Mouse (Mus musculus) forebrain, postnatal 0 days (tissue): Measurements from ENCODE around the gene Pigyl. TPM values are rescaled to one million over a fixed set of nuclear protein-coding genes. Genes with fewer than 3 reads are reported as not detected.

Experiments
- ATAC-seq: fragments of 200-750 bp; cut with Nextera tagmentation; 2 replicates; pipeline ENCODE4 v1.8.0; 2017; ENCODE audit warnings: mild to moderate bottlenecking, moderate library complexity
- DNase-seq: peaks from one replicate; pipeline ENCODE4 v3.0.0-alpha.2; 2015
- H3K27ac ChIP-seq: fragments of 300-500 bp; sonication (generic); 2 replicates; pipeline ENCODE4 v1.5.1; 2014; ENCODE audit warnings: low read depth, mild to moderate bottlenecking, antibody characterized with exemption, low read length, moderate library complexity, mixed read lengths
- H3K27me3 ChIP-seq: fragments of 300-500 bp; sonication (generic); 2 replicates; pipeline ENCODE4 v1.6.1; 2014; ENCODE audit warnings: mild to moderate bottlenecking, low read length, mixed read lengths; ENCODE audit not compliant: insufficient read depth
- H3K36me3 ChIP-seq: fragments of 300-500 bp; sonication (generic); 2 replicates; pipeline ENCODE4 v1.6.1; 2014; ENCODE audit warnings: mild to moderate bottlenecking, moderate library complexity; ENCODE audit not compliant: insufficient read depth
- H3K4me1 ChIP-seq: fragments of 300-500 bp; sonication (generic); 2 replicates; pipeline ENCODE4 v1.6.1; 2014; ENCODE audit warnings: antibody characterized with exemption; ENCODE audit not compliant: insufficient read depth
- H3K4me2 ChIP-seq: fragments of 300-500 bp; sonication (generic); 2 replicates; pipeline ENCODE4 v1.6.1; 2014; ENCODE audit warnings: low read depth, mild to moderate bottlenecking, moderate library complexity
- H3K4me3 ChIP-seq: fragments of 300-500 bp; sonication (generic); 2 replicates; pipeline ENCODE4 v1.5.1; 2014; ENCODE audit warnings: low read depth, low read length, mixed read lengths
- H3K9ac ChIP-seq: fragments of 300-500 bp; sonication (generic); 2 replicates; pipeline ENCODE4 v1.6.1; 2014; ENCODE audit warnings: mild to moderate bottlenecking
- H3K9me3 ChIP-seq: fragments of 300-500 bp; sonication (generic); 2 replicates; pipeline ENCODE4 v1.6.1; 2016; ENCODE audit warnings: low read length
- CTCF ChIP-seq: sonication (generic); IDR thresholded peaks from 2 replicates; pipeline ENCODE4 v1.5.1; 2016; ENCODE audit warnings: antibody characterized with exemption, control low read depth, low read depth
- WGBS: fragments of 180-500 bp; shearing (Covaris S2); extraction: QIAGEN DNeasy Blood & Tissue Kit; methylation state at CpG from one replicate; pipeline ENCODE4 v1.1.7; 2014; 5-methylcytosine and 5-hydroxymethylcytosine counted together
- polyA plus RNA-seq: library from polyadenylated mRNA; unstranded; fragments of >200 nt; fragmentation: Nextera tagmentation; extraction: Ambion mirVana; gene quantifications from 2 replicates; pipeline ENCODE4 v1.2.1, GENCODE M21; 2015
- total RNA-seq: library from RNA; depleted of rRNA; stranded (reverse); fragments of >200 nt; gene quantifications from 2 replicates; pipeline ENCODE4 v1.2.3, GENCODE M21; 2014

Pigyl gene
- total and polyA plus RNA-seq, 2 experiments from 2014 or later: 27.8 to 112 TPM

DNA sequence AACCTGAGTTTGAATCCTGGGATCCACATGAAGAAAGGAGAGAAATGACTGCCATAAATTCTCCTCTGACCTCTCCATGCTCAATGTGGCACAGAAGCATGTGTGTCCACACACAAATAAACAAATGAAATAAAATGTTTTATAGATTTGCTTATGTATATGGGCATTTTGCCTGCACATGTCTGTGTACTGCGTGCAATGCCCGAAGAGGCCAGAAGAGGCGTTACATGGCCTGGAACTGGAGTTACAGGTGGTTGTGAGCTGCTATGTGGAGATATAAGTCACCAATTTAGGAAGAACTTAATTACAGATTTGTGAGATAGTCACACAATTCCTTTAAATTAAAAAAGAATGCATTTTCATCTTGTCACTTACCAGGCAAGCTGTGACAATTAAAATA, 2.8 kb upstream of the Pigyl start:
- H3K9ac ChIP-seq: no peak overlapping the region
- no peak overlapping the region for H3K27ac ChIP-seq
- DNase-seq (no peak), ATAC-seq (no peak)
- H3K4me2 ChIP-seq: no peak overlapping the region
- H3K27me3 ChIP-seq: no peaks in the 10 kb centered on the region
- no peak overlapping the region for H3K4me3 ChIP-seq
- peaks cover 3% of the 10 kb centered on the region; the same call in 1 of the 2 replicates for H3K4me1 ChIP-seq
- peak; percentile 19; the same call in 1 of the 2 replicates for TF ChIP-seq CTCF
- H3K9me3 ChIP-seq: no peaks in the 10 kb centered on the region
- WGBS: 93% methylated on average over 3 of the region's 3 CpGs
- no peaks in the 10 kb centered on the region for H3K36me3 ChIP-seq

DNA sequence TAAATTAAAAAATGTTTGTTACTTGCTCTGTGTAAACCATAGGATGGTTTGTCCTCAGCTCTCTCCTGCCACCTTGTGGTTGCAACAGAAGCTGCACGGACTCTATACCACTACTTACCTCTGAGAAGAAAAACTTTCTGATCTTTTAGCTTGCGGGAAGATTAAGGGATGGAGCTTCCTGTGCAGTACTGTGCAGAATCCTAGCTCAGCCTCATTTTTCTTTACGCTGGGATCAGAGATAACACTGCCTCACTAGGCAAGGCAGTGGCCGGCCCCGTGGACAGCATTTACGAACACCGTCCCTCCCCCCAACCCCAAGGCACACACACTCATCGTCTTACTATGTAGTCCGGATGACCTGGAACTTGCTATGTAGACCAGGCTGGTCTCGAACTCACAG, 1.0 kb upstream of the Pigyl start:
- H3K4me2 ChIP-seq: no peak overlapping the region
- H3K9ac ChIP-seq: no peak overlapping the region
- no peaks in the 10 kb centered on the region for H3K9me3 ChIP-seq
- TF ChIP-seq CTCF: peak; percentile 83
- ATAC-seq: peak; percentile 17; the same call in 1 of the 2 replicates
- H3K36me3 ChIP-seq: no peaks in the 10 kb centered on the region
- no peaks in the 10 kb centered on the region for H3K27me3 ChIP-seq
- no peak overlapping the region for H3K4me3 ChIP-seq
- peak; percentile 84 for DNase-seq
- no peak overlapping the region for H3K27ac ChIP-seq
- WGBS: 25% methylated on average over 10 of the region's 10 CpGs
- peaks cover 3% of the 10 kb centered on the region; the same call in 1 of the 2 replicates for H3K4me1 ChIP-seq

DNA sequence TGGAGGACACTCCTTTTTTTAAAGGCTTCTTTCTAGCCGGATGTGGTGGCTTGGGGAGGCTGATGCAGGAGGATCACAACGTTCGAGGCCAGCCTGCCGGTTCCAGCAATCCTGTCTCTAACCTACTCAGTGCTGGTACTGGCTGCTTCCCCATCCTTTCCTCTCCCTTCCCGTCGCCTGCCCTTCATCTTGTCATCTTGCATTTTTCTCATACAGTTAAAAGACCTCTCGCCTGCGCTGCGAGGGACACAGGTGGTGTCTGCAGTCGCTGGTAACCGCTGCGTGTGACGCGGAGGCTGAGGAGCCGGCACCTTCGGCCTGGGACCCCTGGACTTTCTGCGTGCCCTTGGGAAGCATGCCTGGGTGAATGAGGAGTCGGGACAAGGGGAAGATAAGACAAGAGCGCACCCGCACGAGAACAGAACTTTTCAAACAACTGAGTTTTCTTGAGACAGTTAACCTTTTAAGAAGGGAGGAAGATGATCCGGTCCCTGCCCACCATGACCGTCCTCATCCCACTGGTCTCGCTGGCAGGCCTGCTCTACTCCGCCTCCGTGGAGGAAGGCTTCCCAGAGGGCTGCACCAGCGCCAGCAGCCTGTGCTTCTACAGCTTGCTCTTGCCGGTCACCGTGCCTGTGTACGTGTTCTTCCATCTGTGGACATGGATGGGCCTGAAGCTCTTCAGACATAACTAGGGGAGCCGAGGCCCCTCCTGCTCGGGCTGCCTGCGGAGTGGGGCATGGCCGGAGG, 1.0 kb downstream of the Pigyl start:
- H3K27me3 ChIP-seq: no peaks in the 10 kb centered on the region
- peak overlapping the region; percentile 61 for H3K4me3 ChIP-seq
- H3K4me2 ChIP-seq: peak overlapping the region; percentile 50
- DNase-seq (no peak), ATAC-seq (no peak)
- no peak for TF ChIP-seq CTCF
- WGBS: 70% methylated on average over 34 of the region's 34 CpGs
- H3K9me3 ChIP-seq: no peaks in the 10 kb centered on the region
- peaks cover 3% of the 10 kb centered on the region; the same call in 1 of the 2 replicates for H3K4me1 ChIP-seq
- no peaks in the 10 kb centered on the region for H3K36me3 ChIP-seq
- H3K9ac ChIP-seq: peak overlapping the region; percentile 82
- H3K27ac ChIP-seq: 0 out of 2 replicates have a peak overlapping the region, but pooled peaks have one; percentile 90

DNA sequence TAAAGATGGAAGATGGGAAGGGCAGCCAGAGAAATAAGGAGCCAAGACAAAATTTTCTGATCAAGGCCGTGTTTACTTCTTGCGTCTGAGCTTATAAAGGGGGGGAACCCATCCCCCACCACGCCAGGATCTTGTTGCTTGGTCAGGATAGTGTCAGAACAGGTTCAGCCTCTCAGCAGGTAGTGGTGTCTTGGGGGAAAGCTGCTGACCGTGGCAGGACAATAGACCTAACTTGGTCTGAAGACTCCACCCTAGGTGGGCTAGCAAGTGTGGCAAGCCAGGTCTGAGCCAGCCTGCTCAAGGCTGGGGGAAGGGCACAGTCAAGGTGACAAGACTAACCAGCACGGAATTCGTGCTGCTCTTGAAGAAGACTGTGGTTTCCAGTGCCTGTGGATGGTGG, 4.7 kb downstream of the Pigyl start:
- no peak for ATAC-seq

DNA sequence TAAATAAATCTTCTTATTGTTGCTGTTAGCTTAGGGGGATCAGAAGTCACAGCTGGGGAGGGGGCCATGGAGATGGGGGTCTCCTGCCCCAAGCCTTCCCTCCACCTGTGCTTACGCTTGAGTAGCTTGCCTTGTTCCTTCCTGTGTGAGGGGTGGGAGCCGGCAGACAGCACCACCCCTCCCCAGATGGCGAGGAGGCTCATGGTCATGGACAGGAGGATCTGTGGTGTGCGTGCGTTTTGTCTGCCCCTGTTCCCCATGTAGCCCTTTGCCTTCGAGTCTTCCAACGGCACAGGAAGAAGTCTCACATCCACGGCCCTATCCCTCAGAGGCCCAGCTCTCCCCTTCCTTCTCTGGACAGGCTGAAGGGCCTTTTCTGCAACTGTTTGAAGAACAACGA, 5.7 kb downstream of the Pigyl start:
- H3K27me3 ChIP-seq: no peaks in the 10 kb centered on the region
- no peaks in the 10 kb centered on the region for H3K9me3 ChIP-seq
- no peak overlapping the region for H3K4me2 ChIP-seq
- ATAC-seq (no peak), DNase-seq (no peak)
- no peak overlapping the region for H3K4me3 ChIP-seq
- TF ChIP-seq CTCF: no peak
- no peaks in the 10 kb centered on the region for H3K36me3 ChIP-seq
- H3K4me1 ChIP-seq: peaks cover 3% of the 10 kb centered on the region; the same call in 1 of the 2 replicates
- WGBS: 84% methylated on average over 9 of the region's 9 CpGs
- no peak overlapping the region for H3K27ac ChIP-seq
- H3K9ac ChIP-seq: no peak overlapping the region

More for the DNA sequence above, 4.7 kb downstream of the Pigyl start:
- Histone ChIP-seq H3K9ac (no peak overlapping the region), H3K9me3 (no peaks in the 10 kb centered on the region), H3K4me3 (no peak overlapping the region), H3K27me3 (no peaks in the 10 kb centered on the region), H3K4me2 (no peak overlapping the region), H3K27ac (no peak overlapping the region), H3K4me1 (peaks cover 3% of the 10 kb centered on the region; the same call in 1 of the 2 replicates), H3K36me3 (no peaks in the 10 kb centered on the region)
- TF ChIP-seq CTCF: no peak
- 36% methylated on average over 6 of the region's 6 CpGs for WGBS
- no peak for DNase-seq

DNA sequence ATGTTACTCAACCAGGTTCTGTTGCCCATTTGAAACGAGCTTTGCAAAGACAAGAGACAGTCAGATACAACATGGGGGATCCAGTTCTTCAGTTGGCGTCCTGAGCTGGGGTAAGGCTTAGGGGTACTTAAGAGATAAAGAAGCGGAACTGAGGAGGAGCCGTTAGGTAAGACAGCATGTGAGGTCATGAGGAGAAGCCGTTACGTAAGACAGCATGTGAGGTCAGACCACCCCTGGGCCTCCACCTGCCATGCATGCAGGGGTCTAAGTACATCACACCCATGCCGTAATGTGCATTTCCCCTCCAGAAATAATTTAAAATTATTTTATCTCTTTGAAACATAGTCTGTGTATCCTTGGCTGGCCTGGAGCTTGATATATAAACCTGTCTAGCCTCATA, 6.3 kb downstream of the Pigyl start:
- Histone ChIP-seq H3K4me1 (no peaks in the 10 kb centered on the region; the same call in 1 of the 2 replicates), H3K27ac (no peak overlapping the region), H3K9ac (no peak overlapping the region), H3K27me3 (no peaks in the 10 kb centered on the region), H3K36me3 (no peaks in the 10 kb centered on the region), H3K9me3 (no peaks in the 10 kb centered on the region), H3K4me2 (no peak overlapping the region), H3K4me3 (no peak overlapping the region)
- ATAC-seq (no peak), DNase-seq (no peak)
- 88% methylated on average over 7 of the region's 7 CpGs for WGBS
- no peak for TF ChIP-seq CTCF
